Mouse (Mus musculus) lung, adult 2 months (tissue): ENCODE results near the gene Rassf3. TPM values are rescaled to one million over a fixed set of nuclear protein-coding genes. Genes with fewer than 3 reads are reported as not detected.

ENCODE experiments used
- DNase-seq: peaks from one replicate; pipeline ENCODE4 v3.0.0; 2022
- H3K4me1 ChIP-seq: fragments of 200-500 bp; 2 replicates; pipeline ENCODE4 v1.6.1; 2011; ENCODE audit warnings: low read length; ENCODE audit not compliant: control insufficient read depth, insufficient read depth
- H3K4me3 ChIP-seq: fragments of 200-500 bp; replicated peaks from 2 replicates; pipeline ENCODE3; 2011; ENCODE audit warnings: low read depth, mild to moderate bottlenecking, control low read depth, low read length; ENCODE audit errors: extremely low read depth
- CTCF ChIP-seq: fragments of 200-500 bp; IDR thresholded peaks from 2 replicates; pipeline ENCODE4 v1.5.1; 2011; ENCODE audit warnings: mild to moderate bottlenecking, low read length, control low read depth; ENCODE audit not compliant: insufficient read depth
- POLR2A ChIP-seq: fragments of 200-500 bp; IDR thresholded peaks from 2 replicates; pipeline ENCODE4 v1.6.1; 2011; ENCODE audit warnings: low read depth, mild to moderate bottlenecking, control low read depth, low read length, borderline replicate concordance; ENCODE audit errors: extremely low read depth
- WGBS: fragments of 180-500 bp; shearing (Covaris S2); methylation state at CpG from one replicate; pipeline ENCODE4 v1.1.7; 2018; 5-methylcytosine and 5-hydroxymethylcytosine counted together
- polyA plus RNA-seq: library from polyadenylated mRNA; depleted of rRNA; stranded (reverse); fragments of >200 nt; gene quantifications from 2 replicates; pipeline ENCODE4 v1.2.3, GENCODE M21; 2012

The Rassf3 gene
- polyA plus RNA-seq, 1 experiment: 97.0 TPM

GRCm38 (mm10) chr10:121454708-121455475, 21.3 kb downstream of the Rassf3 start:
- no peak for TF ChIP-seq POLR2A
- TF ChIP-seq CTCF: no peak
- no peak for DNase-seq
- 63% methylated on average over 6 of the region's 6 CpGs for WGBS
- H3K4me3 ChIP-seq: no peak overlapping the region
- H3K4me1 ChIP-seq: peaks cover 21% of the 10 kb centered on the region

GRCm38 (mm10) chr10:121454033-121454432, 22.1 kb downstream of the Rassf3 start:
- DNase-seq: no peak
- TF ChIP-seq CTCF (no peak), POLR2A (no peak)
- Histone ChIP-seq H3K4me1 (peaks cover 18% of the 10 kb centered on the region), H3K4me3 (no peak overlapping the region)
- 61% methylated on average over 8 of the region's 8 CpGs for WGBS

GRCm38 (mm10) chr10:121445808-121446207, 30.3 kb downstream of the Rassf3 start:
- no peak for TF ChIP-seq CTCF
- TF ChIP-seq POLR2A: no peak
- DNase-seq: no peak
- no peak overlapping the region for H3K4me3 ChIP-seq
- peaks cover 17% of the 10 kb centered on the region for H3K4me1 ChIP-seq
- 49% methylated on average over 8 of the region's 8 CpGs for WGBS

GRCm38 (mm10) chr10:121444198-121444597, 31.9 kb downstream of the Rassf3 start:
- Histone ChIP-seq H3K4me3 (no peak overlapping the region), H3K4me1 (peaks cover 28% of the 10 kb centered on the region)
- 65% methylated on average over 7 of the region's 7 CpGs for WGBS
- DNase-seq: no peak
- TF ChIP-seq CTCF: no peak
- no peak for TF ChIP-seq POLR2A

GRCm38 (mm10) chr10:121443791-121444190, 32.4 kb downstream of the Rassf3 start:
- TF ChIP-seq CTCF (no peak), POLR2A (no peak)
- no peak for DNase-seq
- WGBS: 62% methylated on average over 9 of the region's 9 CpGs

GRCm38 (mm10) chr10:121439310-121439731, 36.8 kb downstream of the Rassf3 start:
- Histone ChIP-seq H3K4me3 (no peak overlapping the region), H3K4me1 (peaks cover 27% of the 10 kb centered on the region)
- 29% methylated on average over 12 of the region's 12 CpGs for WGBS
- no peak for DNase-seq
- no peak for TF ChIP-seq CTCF

More at GRCm38 (mm10) chr10:121443791-121444190, 32.4 kb downstream of the Rassf3 start:
- Histone ChIP-seq H3K4me3 (no peak overlapping the region), H3K4me1 (peaks cover 31% of the 10 kb centered on the region)

- WGBS: 56% methylated on average over 5 of the region's 8 CpGs
- H3K4me1 ChIP-seq: peaks cover 25% of the 10 kb centered on the region
- no peak for DNase-seq
Observed at GRCm38 (mm10) chr10:121438109-121438508, 38.0 kb downstream of the Rassf3 start.

GRCm38 (mm10) chr10:121436693-121437092, 39.5 kb downstream of the Rassf3 start:
- Histone ChIP-seq H3K4me1 (peaks cover 35% of the 10 kb centered on the region), H3K4me3 (no peak overlapping the region)
- no peak for DNase-seq
- 29% methylated on average over 4 of the region's 4 CpGs for WGBS
- TF ChIP-seq POLR2A (no peak), CTCF (no peak)

More at GRCm38 (mm10) chr10:121438109-121438508, 38.0 kb downstream of the Rassf3 start:
- TF ChIP-seq POLR2A (no peak), CTCF (no peak)
- no peak overlapping the region for H3K4me3 ChIP-seq

- Histone ChIP-seq H3K4me1 (peaks cover 38% of the 10 kb centered on the region), H3K4me3 (no peak overlapping the region)
- TF ChIP-seq CTCF (no peak), POLR2A (no peak)
- 28% methylated on average over 8 of the region's 8 CpGs for WGBS
- no peak for DNase-seq
Observed at GRCm38 (mm10) chr10:121436258-121436645, 39.9 kb downstream of the Rassf3 start.

- no peak overlapping the region for H3K4me3 ChIP-seq
- no peak for DNase-seq
- peaks cover 44% of the 10 kb centered on the region for H3K4me1 ChIP-seq
- WGBS: 55% methylated on average over 28 of the region's 28 CpGs
- TF ChIP-seq POLR2A (no peak), CTCF (no peak)
Observed at GRCm38 (mm10) chr10:121435546-121436257, 40.4 kb downstream of the Rassf3 start.
